Mouse (Mus musculus) 3T3-L1 (cell line): Measurements from ENCODE around the gene Lancl3.
"Not testable (repeated sequence)": the region's sequence is repeated elsewhere in the genome, so short reads cannot be mapped to it uniquely, and the experiment has no call there.

Experiments
- DNase-seq: peaks from one replicate; pipeline ENCODE4 v3.0.0-alpha.2; 2015; ENCODE audit warnings: low read depth, low spot score

Gene Lancl3

GRCm38 (mm10) chrX:9257831-9258230, 58.1 kb downstream of the Lancl3 start:
- no peak for DNase-seq

DNA sequence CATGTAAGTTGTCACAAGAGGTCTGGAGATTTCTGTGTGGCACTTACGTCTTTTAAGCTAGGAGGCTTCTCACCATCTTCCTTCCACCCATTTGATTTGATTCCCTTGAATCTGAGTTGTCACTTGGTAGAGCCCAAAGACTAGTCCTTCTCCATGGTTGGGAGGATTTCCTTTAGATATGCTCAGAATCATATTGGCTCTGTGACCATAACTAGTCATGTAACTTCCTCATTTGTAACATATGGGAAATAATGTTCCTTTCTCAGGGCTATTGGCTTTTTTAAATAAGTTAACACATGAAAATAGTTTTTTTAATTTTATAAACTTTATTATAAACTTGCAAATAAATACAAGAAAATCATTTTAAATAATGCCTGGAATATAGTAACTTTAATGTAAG, 59.6 kb downstream of the Lancl3 start:
- no peak for DNase-seq

DNA sequence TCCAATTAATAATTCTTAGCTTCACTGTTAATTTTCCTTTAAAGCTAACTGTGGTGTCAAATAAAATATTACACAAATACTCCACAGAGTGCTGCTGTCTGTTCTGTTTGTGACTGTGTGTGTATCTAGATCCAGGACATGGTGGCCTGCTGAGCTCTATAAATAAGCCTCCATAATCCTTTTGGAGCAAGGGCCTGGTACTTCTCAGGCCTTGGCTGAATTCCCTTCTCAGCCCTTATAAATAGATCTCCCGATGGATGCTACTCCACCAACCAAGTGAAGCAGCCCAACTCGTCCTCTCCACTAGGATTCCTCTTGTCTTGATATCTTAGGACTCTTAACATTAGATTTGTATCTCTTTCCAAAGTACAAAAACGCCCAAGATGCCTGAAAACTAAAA, 71.4 kb downstream of the Lancl3 start:
- no peak for DNase-seq

DNA sequence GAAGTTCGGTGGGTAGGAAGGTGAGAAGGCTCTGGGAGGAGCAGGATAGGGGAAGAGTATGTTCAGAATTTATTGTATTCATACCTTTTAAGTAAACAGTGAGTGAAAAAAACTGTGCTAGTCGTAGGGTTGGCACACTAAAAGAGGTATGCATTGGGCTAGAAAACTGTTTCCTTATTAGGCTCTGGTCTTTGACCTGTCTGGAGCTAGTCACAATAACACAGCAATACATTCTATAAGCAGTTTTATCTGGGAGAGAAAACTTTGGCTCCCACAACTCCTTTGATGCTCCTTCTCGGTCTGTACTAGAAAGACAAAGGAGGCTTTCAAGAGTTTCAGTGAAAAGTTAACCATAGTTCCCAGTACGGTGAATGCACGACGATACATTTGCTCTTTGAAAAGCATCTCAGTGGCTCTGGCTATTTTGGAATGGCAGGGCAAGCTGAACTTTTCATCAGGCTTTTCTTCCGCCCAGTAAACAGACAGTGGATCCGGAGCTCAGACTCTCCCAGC, 72.3 kb downstream of the Lancl3 start:
- peak; percentile 3 for DNase-seq

DNA sequence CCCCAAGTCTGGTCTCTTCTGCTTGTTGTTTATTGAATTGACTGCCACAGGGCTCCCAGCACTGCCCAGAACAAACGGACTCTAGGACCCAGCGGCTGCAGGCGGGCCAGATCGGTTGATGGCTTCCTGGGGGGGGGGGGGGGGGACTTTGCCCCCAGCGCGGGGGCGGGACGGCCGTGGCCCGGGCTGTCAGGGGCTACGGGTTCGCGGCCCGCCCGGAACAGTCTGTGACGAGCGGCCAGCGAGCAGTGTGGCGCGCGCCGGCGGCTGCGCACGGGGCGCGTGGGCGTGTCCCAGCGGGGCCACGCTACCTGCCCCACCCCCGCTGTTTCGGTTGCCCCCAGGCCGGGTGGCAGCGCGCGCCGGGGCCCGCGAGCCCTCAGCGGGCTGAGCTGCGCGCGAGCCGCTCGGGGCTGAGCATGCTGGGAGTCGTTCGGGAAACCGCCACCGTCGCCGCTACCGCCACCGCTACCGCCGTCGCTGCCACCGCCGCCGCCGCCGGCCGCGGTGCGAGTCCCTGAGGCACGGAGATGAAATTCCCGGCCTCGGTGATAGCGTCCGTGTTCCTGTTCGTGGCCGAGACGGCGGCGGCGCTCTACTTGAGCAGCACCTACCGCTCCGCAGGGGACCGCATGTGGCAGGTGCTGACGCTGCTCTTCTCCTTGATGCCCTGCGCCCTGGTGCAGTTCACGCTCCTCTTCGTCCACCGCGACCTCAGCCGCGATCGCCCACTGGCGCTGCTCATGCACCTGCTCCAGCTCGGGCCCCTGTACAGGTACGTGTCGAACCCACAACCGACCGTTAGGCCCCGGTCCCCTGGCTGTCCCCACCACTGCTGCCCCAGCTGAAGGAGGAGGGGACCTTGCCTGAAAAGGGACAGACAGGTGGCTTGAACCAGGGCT, 73.0 kb downstream of the Lancl3 start, which contains the start of gene Xk:
Gene Xk, plus strand, starts transcription at position 297 of the 902 bp plus-strand sequence.
- no peak for DNase-seq

DNA sequence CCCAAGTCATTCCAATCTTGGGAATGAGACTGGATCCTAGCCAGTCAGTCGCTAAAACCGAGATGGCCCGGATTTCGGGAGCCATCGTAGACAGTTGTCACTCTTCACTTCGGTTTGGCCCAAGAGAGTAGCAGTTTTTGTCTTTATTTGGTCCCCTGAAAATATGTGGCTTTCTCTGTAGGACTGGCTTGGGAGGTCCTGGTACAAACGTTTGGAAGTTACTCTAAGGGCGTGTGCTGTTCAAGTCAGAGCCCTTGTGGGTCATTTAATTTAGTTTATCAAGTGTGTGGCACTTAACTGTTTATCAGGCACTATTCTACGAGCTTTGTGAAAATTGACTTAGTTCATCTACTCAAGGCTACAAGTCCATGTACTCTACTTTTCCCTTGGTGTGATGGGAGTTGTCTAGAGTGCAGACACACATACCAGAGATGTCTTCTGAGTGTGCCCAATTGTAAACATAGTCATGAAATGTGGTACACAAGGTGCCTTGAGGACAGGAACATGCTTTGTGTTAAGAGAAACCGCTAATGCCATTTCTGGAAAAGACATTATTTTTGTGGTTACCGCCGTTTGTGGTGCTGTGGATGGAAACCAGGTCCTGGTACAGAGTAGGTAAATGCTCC, 73.8 kb downstream of the Lancl3 start:
- DNase-seq, result no peak

DNA sequence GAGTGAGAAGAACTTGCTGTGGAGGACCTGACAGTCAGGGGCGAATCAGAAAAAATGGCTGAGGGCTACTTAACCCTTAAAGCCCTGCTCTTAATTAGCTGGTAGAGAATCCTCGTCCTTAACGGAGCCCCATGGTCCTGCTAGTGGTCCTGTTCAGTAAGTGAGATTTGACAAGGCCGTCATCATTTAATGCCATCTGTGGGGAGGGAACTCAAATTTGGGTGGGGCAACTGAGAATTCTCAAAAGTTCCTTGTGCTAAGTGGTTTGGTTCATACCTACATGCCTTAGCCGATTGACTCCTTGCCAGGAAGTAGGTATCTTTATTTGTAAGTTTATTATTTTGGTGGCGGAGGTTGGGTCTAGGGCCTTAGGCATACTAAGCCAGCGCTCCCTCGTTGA, 74.6 kb downstream of the Lancl3 start:
- DNase-seq, result no peak

- not testable (repeated sequence) for DNase-seq
These were observed 83.8 kb downstream of the Lancl3 start, which contains the start of gene H2al1m for GRCm38 (mm10) chrX:9283464-9283863. H2al1m (plus strand) TSS chrX:9283764.

GRCm38 (mm10) chrX:9293140-9293829, 93.6 kb downstream of the Lancl3 start:
- not testable (repeated sequence) for DNase-seq

DNA sequence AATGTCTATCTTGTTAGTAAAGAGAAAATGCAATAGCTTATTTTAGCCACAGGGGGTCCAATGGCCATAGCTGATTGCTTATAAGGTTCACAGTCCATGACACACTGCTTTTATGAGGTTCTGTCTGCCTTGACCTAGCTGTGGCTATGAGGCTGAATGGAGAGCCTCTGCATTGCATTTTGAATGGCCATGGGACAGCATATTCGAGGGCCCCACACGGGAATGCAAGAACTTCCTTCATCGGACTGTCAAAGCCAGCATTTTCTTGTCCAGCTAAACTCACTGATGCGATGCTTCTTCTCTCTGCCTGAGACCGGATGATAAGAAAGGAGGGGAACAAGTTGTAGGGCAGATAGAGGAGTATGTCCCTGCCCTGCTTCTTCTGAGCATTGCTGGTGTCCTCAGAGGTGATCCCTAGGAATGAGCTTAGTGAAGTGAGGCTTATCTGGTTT, 98.7 kb downstream of the Lancl3 start:
- peak; percentile 33 for DNase-seq

GRCm38 (mm10) chrX:9302791-9303190, 103.1 kb downstream of the Lancl3 start:
- no peak for DNase-seq

DNA sequence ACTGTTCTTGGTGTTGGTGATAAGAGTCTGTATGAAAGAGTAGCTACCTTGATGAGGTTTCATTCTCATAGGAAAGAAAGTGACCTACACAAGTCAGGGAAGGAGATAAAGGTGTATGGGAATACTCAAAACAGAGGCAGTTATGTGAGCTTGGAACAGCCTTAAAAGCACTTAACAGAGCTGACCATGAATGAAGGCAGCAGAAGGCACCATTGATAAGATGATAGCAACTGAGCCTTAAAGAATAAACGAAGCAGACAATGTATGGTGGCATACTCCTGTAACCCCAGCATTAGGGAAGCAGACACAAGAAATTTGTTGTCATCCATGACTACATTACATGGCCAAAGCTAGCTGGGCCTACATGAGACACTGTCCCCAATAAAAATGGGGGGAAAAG, 103.8 kb downstream of the Lancl3 start:
- no peak for DNase-seq

DNA sequence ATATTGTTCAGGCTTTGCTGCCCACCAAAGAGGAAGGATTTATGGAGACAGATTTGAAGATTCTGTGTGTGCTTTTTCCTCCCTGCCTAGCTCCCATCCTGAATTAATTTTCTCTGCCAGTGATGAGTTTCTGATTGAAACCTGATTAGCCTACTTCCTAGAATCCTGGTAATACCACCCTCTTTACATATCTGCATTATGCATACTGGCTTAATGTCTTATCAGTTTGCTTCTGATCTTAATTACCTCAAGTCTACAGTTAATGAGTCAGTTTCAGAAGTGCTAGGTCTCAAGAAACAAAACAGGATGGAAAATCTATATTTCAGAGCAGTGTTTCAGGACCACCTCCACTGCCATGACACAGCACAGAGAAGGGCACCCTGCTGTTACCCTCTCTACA, 116.8 kb downstream of the Lancl3 start:
- not testable (repeated sequence) for DNase-seq
